Mouse (Mus musculus): ENCODE measurements at regions not wholly inside any gene's neighbourhood (a gene's known extent, or its start where the extent isn't known, plus 50 kb on each side); places are given as distances from the start of the nearest gene placed in this dataset.

DNA sequence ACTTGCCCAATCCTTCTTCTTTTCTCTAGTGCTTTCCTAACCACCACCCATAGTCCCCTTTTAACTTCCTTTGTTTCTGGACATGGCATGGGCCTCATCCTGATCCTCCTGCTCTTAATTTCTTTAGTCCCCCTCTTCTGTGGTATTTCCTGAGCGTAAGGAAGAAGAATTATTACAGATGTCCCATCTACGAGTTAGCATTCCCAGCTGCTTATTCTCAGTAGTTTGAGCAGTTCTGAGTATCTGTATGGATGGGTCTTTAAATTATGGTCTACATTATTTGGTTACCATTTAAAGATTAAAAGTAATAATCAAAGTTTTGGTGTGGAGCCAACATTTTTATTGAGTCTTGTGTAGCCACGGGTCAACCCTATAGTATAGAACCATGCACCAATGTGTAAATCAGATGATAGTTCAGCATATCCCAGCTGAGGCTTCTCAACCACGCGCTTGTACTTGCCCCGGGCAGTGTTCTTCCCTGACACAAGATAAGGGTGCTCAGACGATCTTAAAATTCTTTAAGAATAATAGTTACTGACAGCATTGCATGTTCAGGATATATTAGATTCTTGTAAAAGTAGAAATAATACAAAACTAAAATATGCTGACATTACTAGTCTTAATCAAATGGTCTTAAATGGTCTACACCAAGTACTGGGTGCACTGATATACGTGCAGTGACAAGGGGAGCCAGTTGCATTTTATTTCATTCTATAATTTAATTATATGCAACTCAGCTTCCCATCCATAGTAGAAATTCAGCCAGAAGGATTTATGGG, 470.5 kb upstream of the Sphkap start:
- Histone ChIP-seq H3K9me3 (replicated peaks) (no peaks in the 10 kb centered on the region), H3K4me2 (no peak overlapping the region), H3K4me3 (no peak overlapping the region), H3K9ac (no peak overlapping the region), H3K27me3 (replicated peaks) (no peaks in the 10 kb centered on the region), H3K36me3 (no peaks in the 10 kb centered on the region), H3K27ac (ENCODE audit: poor library complexity, severe bottlenecking) (no peak overlapping the region), H3K4me1 (replicated peaks) (no peaks in the 10 kb centered on the region)
- no peak for ATAC-seq (ENCODE audit: insufficient number of reproducible peaks, low FRiP score)
- 75% methylated on average over 8 of the region's 8 CpGs for WGBS

DNA sequence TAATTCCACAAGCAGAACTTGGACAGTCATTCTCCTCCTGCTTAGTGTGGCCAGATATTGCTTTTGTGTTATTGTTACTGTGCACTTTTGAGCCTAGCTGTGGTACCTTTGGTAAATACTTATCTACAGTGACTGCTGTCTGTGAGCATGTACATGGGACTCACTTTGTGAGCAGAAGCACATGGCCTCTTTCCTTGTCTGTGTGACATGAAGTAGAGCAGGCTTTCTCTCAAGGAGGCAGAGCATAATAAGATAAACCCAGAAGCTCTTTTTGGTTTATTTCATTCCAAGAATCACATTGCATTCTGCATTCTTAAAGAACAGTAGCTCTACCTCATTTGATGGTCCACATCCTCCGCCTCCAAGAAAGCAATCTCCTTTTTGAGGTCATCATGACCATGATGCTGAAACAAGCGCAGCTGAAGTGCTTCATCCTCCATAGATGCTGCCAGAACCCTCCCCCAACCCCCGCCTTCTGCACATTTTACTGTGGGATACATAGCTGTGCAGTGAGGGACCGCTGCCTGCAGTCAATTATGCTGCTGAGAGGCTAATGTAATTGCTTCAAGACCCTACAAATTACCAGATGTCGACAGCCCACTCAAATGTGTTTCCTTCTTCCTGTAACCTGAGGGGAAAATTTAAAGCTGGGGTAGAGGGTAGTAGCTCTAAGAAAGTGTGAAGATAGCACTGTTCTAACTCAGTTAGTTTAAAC, 463.0 kb upstream of the Sphkap start:
- Histone ChIP-seq H3K9me3 (replicated peaks) (no peaks in the 10 kb centered on the region), H3K36me3 (no peaks in the 10 kb centered on the region), H3K27ac (ENCODE audit: poor library complexity, severe bottlenecking) (no peak overlapping the region), H3K4me3 (no peak overlapping the region), H3K4me1 (replicated peaks) (no peaks in the 10 kb centered on the region), H3K27me3 (replicated peaks) (no peaks in the 10 kb centered on the region), H3K9ac (no peak overlapping the region), H3K4me2 (no peak overlapping the region)
- WGBS = 66% methylated on average over 5 of the region's 5 CpGs
- ATAC-seq (ENCODE audit: insufficient number of reproducible peaks, low FRiP score) = no peak

DNA sequence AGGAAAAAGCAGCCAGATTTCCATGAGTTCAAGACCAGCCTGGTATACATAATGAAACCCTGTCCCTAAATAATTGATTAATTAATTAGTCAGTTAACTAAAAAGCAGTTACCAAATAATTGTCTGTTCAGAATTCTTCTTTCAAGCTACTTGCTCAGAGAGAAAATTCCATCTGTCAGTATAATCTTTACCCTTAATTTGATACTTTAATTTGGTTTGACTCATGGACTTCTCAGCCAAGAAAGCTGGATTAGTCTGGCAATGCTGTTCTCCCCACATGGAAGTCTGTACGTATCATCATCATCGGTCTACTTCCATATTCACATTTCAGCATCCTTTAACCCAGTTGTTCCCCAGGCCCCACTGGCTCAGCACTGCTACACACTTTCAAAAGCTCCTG, 461.0 kb upstream of the Sphkap start:
- H3K4me3 ChIP-seq = no peak overlapping the region
- no peak overlapping the region for H3K4me2 ChIP-seq
- H3K4me1 ChIP-seq (replicated peaks) = no peaks in the 10 kb centered on the region
- H3K27me3 ChIP-seq (replicated peaks) = no peaks in the 10 kb centered on the region
- ATAC-seq (ENCODE audit: insufficient number of reproducible peaks, low FRiP score) = no peak
- H3K27ac ChIP-seq (ENCODE audit: poor library complexity, severe bottlenecking) = no peak overlapping the region
- 88% methylated on average over 2 of the region's 2 CpGs for WGBS
- no peaks in the 10 kb centered on the region for H3K9me3 ChIP-seq (replicated peaks)
- no peak overlapping the region for H3K9ac ChIP-seq
- no peaks in the 10 kb centered on the region for H3K36me3 ChIP-seq

DNA sequence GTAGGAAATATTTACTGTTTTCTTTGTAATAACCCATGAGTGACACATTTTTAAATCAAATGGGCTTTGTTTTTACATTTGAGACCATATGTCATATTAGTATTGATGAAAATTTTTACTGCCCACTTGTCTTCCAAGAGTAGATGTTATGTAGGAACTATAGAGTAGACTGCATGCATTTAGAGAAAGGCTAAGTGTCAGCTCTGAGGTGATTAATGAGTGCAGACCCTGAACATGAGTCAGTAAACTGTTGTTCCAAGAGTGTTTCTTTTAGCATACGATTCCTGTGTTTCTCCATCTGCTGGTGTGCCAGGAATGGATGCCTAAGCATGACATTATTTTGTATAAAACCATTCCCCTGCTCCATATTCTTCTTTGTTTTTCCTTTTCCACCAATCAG, 454.5 kb upstream of the Sphkap start:
- Histone ChIP-seq H3K27me3 (replicated peaks) (no peaks in the 10 kb centered on the region), H3K4me2 (no peak overlapping the region), H3K4me3 (no peak overlapping the region), H3K36me3 (no peaks in the 10 kb centered on the region), H3K27ac (ENCODE audit: poor library complexity, severe bottlenecking) (no peak overlapping the region), H3K4me1 (replicated peaks) (no peaks in the 10 kb centered on the region), H3K9ac (no peak overlapping the region), H3K9me3 (replicated peaks) (no peaks in the 10 kb centered on the region)
- WGBS = 55% methylated on average over 1 of the region's 1 CpGs
- no peak for ATAC-seq (ENCODE audit: insufficient number of reproducible peaks, low FRiP score)

DNA sequence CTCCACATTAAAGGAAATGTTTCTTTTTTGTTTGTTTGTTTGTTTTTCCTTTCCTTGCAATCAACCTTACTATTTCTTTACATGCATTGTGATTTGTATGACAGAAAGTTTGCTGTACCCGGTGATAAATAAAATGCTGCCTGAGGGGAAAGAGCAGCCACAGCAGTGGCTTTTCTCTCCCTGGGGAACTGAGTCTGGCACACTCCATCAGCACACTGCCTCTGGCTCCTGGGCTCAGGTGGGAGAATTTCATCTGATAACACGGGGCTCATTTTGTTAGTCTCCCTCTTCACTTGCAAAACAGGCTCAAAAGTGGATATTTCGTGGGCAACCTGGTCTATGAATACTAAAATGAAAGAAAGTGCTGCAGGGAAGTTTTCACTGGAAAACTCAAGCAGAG, 454.1 kb upstream of the Sphkap start:
- Histone ChIP-seq H3K9me3 (replicated peaks) (no peaks in the 10 kb centered on the region), H3K36me3 (no peaks in the 10 kb centered on the region), H3K4me1 (replicated peaks) (no peaks in the 10 kb centered on the region), H3K27ac (ENCODE audit: poor library complexity, severe bottlenecking) (no peak overlapping the region), H3K27me3 (replicated peaks) (no peaks in the 10 kb centered on the region), H3K4me2 (no peak overlapping the region), H3K9ac (no peak overlapping the region), H3K4me3 (no peak overlapping the region)
- no peak for ATAC-seq (ENCODE audit: insufficient number of reproducible peaks, low FRiP score)
- 60% methylated on average over 3 of the region's 3 CpGs for WGBS

DNA sequence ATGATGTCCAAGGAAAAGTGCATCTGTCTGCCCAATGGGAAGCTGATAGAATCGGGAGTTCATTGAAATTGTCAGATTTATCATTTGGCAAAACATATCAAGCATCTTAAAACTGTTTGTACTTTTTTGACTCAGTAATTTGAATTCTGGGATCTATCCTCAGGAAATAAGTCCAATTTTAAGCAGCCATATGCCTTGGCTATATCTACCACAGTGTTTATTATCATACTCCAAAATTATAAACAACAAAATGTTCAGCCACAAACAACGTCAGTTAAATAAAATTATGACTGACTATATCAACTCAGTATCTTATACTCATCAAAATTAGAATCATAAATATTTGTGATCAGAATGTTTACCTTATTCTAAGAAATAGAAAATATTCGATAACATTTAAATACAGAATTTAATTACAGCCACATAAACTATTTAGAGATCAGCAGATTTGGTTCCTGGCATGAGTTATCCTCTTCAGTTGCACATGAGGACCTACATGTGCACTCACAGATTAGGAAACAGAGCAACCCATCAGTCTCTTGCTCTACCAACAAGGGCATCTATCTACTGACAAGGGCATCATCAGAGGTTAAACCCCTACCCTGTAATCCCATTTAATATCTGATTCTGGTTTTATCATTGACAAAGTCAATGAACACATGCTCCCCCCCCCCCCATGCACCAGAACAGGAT, 451.9 kb upstream of the Sphkap start:
- no peak overlapping the region for H3K4me3 ChIP-seq
- H3K27me3 ChIP-seq (replicated peaks) = no peaks in the 10 kb centered on the region
- H3K9ac ChIP-seq = no peak overlapping the region
- no peaks in the 10 kb centered on the region for H3K36me3 ChIP-seq
- H3K9me3 ChIP-seq (replicated peaks) = no peaks in the 10 kb centered on the region
- no peak overlapping the region for H3K27ac ChIP-seq (ENCODE audit: poor library complexity, severe bottlenecking)
- no peaks in the 10 kb centered on the region for H3K4me1 ChIP-seq (replicated peaks)
- H3K4me2 ChIP-seq = no peak overlapping the region
- whole genome bisulfite sequencing = 69% methylated on average over 3 of the region's 3 CpGs
- no peak for ATAC-seq (ENCODE audit: insufficient number of reproducible peaks, low FRiP score)

DNA sequence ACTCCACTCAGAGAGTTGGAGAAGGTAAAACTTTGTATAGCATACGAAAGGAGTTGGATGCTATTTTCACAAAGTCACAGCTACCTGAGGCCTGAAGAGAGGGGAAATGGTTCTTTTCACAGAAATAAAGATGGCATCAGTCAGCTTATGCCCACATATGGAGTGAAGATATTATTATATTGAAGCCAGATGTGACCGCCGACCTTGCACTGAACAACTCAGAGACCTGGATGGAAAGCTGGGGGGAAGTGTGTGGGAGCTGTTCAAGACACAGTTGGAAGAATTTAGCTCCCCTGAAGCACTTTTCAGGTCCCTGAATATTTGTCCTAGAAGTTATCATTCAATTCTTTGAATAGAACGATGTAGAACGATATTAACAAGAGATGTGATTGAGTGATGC, 446.0 kb upstream of the Sphkap start:
- no peak overlapping the region for H3K9ac ChIP-seq
- H3K4me3 ChIP-seq = no peak overlapping the region
- no peaks in the 10 kb centered on the region for H3K36me3 ChIP-seq
- no peak overlapping the region for H3K27ac ChIP-seq (ENCODE audit: poor library complexity, severe bottlenecking)
- no peak for ATAC-seq (ENCODE audit: insufficient number of reproducible peaks, low FRiP score)
- no peak overlapping the region for H3K4me2 ChIP-seq
- no peaks in the 10 kb centered on the region for H3K4me1 ChIP-seq (replicated peaks)
- H3K27me3 ChIP-seq (replicated peaks) = no peaks in the 10 kb centered on the region
- 84% methylated on average over 5 of the region's 5 CpGs for WGBS
- H3K9me3 ChIP-seq (replicated peaks) = no peaks in the 10 kb centered on the region

DNA sequence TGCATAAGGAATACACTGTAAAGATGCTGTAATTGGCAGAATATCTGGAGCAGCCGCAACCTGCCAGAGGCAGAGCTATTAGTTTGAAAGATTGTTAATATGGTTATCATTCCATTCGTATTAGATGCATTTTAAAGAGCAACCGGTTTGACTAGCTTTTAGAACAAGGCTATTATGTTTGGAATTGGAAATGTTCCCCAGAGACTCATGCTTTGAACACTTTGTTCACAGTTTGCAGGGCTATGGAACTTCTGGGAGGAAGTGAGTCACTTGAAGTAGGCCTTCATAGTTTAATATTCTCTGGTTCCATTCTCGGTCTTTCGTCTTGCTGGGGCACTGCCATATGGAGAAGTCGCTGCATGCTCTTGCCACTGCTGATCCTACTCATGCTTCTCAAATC, 443.1 kb upstream of the Sphkap start:
- H3K4me1 ChIP-seq (replicated peaks) = no peaks in the 10 kb centered on the region
- H3K27ac ChIP-seq (ENCODE audit: poor library complexity, severe bottlenecking) = no peak overlapping the region
- 82% methylated on average over 6 of the region's 6 CpGs for WGBS
- no peak for ATAC-seq (ENCODE audit: insufficient number of reproducible peaks, low FRiP score)
- no peak overlapping the region for H3K4me2 ChIP-seq
- no peaks in the 10 kb centered on the region for H3K27me3 ChIP-seq (replicated peaks)
- H3K36me3 ChIP-seq = no peaks in the 10 kb centered on the region
- H3K4me3 ChIP-seq = no peak overlapping the region
- H3K9ac ChIP-seq = no peak overlapping the region
- H3K9me3 ChIP-seq (replicated peaks) = no peaks in the 10 kb centered on the region

DNA sequence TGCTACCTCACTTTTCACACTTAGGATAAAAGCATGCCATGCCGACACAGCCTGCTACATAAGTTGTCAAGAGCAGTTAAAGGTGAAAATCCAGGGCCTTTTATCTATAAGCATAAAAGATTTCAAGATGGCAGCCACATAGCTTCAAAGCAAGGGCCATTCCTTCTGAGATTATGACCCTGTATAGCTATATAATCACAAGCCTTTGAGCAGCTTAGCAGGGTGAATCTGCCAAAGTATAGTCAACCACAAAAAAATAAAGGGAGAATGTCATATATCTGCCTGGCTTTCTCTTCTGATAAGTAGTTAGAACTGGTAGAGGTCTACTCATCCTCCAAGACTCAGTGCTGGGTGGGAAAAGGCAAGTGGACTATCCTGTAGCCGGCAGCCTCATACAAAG, 440.4 kb upstream of the Sphkap start:
- Histone ChIP-seq H3K9me3 (replicated peaks) (no peaks in the 10 kb centered on the region), H3K36me3 (no peaks in the 10 kb centered on the region), H3K27ac (ENCODE audit: poor library complexity, severe bottlenecking) (no peak overlapping the region), H3K4me1 (replicated peaks) (no peaks in the 10 kb centered on the region), H3K9ac (no peak overlapping the region), H3K4me2 (no peak overlapping the region), H3K4me3 (no peak overlapping the region), H3K27me3 (replicated peaks) (no peaks in the 10 kb centered on the region)
- WGBS = 64% methylated on average over 2 of the region's 2 CpGs
- no peak for ATAC-seq (ENCODE audit: insufficient number of reproducible peaks, low FRiP score)

DNA sequence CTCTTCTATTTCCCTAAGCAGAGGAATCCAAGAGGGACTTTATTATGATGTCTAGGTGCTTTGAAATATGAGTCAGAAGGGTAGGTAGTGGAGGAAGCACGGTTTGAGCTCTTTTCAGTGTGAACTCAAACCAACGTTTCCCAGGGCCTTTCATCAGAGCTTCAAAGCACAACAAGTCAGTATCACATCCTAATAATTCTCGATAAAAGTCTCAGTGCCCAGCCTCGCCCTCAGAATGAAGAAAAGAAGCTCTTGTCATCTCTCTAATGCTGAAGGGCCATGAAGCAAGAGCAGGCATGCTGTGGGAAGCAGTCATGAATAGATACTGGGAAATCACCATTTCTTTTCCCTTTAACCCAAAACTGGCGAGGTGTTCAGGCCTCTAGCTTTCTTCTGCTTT, 440.0 kb upstream of the Sphkap start:
- ATAC-seq (ENCODE audit: insufficient number of reproducible peaks, low FRiP score) = no peak
- Histone ChIP-seq H3K4me3 (no peak overlapping the region), H3K36me3 (no peaks in the 10 kb centered on the region), H3K9ac (no peak overlapping the region), H3K27me3 (replicated peaks) (no peaks in the 10 kb centered on the region), H3K27ac (ENCODE audit: poor library complexity, severe bottlenecking) (no peak overlapping the region), H3K4me2 (no peak overlapping the region), H3K4me1 (replicated peaks) (no peaks in the 10 kb centered on the region), H3K9me3 (replicated peaks) (no peaks in the 10 kb centered on the region)
- 66% methylated on average over 5 of the region's 5 CpGs for WGBS

DNA sequence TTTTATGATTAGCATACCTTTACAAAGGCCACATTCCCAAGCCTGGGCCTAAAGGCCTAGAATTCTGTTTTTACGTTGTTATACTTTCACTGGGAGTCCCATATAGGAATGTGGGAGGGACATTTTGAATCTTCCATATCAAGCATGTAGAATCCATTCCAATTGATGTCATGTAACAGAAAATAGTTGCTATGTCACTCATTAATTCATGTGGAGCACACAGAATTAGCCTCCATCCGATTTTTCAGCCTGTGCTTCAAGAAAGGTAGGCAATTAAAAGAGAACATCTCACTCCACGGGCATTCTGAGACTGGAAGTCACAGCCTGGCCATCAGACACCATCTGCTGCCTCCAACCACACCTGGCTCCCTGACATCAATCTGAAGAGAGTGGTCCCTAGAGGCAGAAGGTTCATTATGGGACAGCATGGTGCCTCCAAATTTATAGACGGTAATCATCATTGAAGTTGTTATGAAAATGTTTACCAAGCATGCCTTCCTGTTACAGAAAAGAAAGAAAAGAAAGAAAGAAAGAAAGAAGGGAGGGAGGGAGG, 436.9 kb upstream of the Sphkap start:
- Histone ChIP-seq H3K4me1 (replicated peaks) (no peaks in the 10 kb centered on the region), H3K9me3 (replicated peaks) (no peaks in the 10 kb centered on the region)
- no peak for ATAC-seq (ENCODE audit: insufficient number of reproducible peaks, low FRiP score)

More for the DNA sequence above, 436.9 kb upstream of the Sphkap start:
- no peaks in the 10 kb centered on the region for H3K36me3 ChIP-seq
- no peak overlapping the region for H3K4me2 ChIP-seq
- no peak overlapping the region for H3K4me3 ChIP-seq
- H3K27ac ChIP-seq (ENCODE audit: poor library complexity, severe bottlenecking) = no peak overlapping the region
- WGBS = 68% methylated on average over 4 of the region's 4 CpGs
- H3K9ac ChIP-seq = no peak overlapping the region
- H3K27me3 ChIP-seq (replicated peaks) = no peaks in the 10 kb centered on the region

All from heart, embryonic 12.5 days (tissue).